Mouse (Mus musculus): ENCODE results near the gene Slc39a11.

GRCm38 (mm10) chr11:113284951-113285741 is 364.7 kb downstream of the Slc39a11 start:
- TF ChIP-seq CTCF (IDR thresholded peaks at IDR 0.05; ENCODE audit: low read depth) (no peak), EP300 (IDR thresholded peaks at IDR 0.05; ENCODE audit: low read depth) (no peak)
